Mouse (Mus musculus) cerebellum, adult 2 months (tissue): ENCODE measurements around the gene Trh.

Source experiments
- CTCF ChIP-seq: fragments of 200-500 bp; IDR thresholded peaks from 2 replicates; pipeline ENCODE4 v1.5.1; 2011; ENCODE audit warnings: low read depth, mild to moderate bottlenecking, control low read depth, low read length, moderate library complexity, borderline replicate concordance; ENCODE audit not compliant: insufficient read depth
- POLR2A ChIP-seq: fragments of 200-500 bp; IDR thresholded peaks from 2 replicates; pipeline ENCODE4 v1.6.1; 2011; ENCODE audit warnings: low read length, control low read depth, borderline replicate concordance; ENCODE audit not compliant: insufficient read depth

DNA sequence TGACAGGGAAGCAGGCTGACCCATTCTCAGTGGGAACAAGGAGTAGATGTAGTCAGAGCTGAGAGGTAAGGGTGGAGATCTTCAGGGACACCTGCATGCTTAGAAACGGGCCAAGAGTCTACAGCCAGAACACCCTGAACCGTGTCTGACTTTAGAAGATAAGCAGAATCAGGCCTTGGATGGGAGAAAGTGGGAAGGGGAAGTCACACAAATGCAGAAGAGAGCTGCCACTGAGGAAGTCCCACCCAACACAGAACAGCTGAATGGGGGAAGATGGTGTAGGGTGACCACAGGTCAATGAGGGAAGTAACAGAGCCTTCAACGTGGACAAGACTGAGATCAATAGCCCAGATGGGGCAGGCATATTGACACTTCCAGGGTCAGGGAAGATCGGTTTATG lies 42.4 kb upstream of the Trh start:
- TF ChIP-seq POLR2A (no peak), CTCF (no peak)
